26 mouse cellular contexts compared by ENCODE assay signal in genomic region chr9:102876054-102876690, GRCm38 (mm10).
"Had no signal": no experiment of that assay in that cellular context is flagged by ENCODE, and none has a peak within 500 bp of the region (broad histone marks: within the 10 kb centered on the region; RNA-seq: fewer than 3 reads in every experiment).

No protein-coding gene starts in this region.

- H3K4me2 ChIP-seq: heart, embryonic 11.5 days; hindbrain, embryonic 12.5 days; hindbrain, embryonic 14.5 days; kidney, embryonic 15.5 days; limb, embryonic 13.5 days; limb, embryonic 15.5 days; liver, embryonic 11.5 days; liver, embryonic 13.5 days had no signal

- H3K4me1 ChIP-seq: hindbrain, embryonic 10.5 days; hindbrain, embryonic 12.5 days; kidney, embryonic 15.5 days; limb, embryonic 13.5 days; limb, embryonic 15.5 days; liver, embryonic 13.5 days had no signal

- H3K27me3 ChIP-seq: hindbrain, embryonic 12.5 days; kidney, embryonic 15.5 days; limb, embryonic 13.5 days; limb, embryonic 15.5 days; liver, embryonic 13.5 days had no signal

- H3K4me3 ChIP-seq: gastrocnemius, adult 2 months; heart, adult 2 months; hindbrain, embryonic 10.5 days; hindbrain, embryonic 12.5 days; kidney, embryonic 15.5 days; limb, embryonic 13.5 days; limb, embryonic 15.5 days; liver, embryonic 13.5 days had no signal

- ATAC-seq: hindbrain, embryonic 16.5 days; inflammation-experienced regulatory T-cells, adult 6 months had no signal

- H3K9ac ChIP-seq: hindbrain, embryonic 12.5 days; hindbrain, embryonic 14.5 days; kidney, embryonic 15.5 days; limb, embryonic 13.5 days; limb, embryonic 15.5 days; liver, embryonic 13.5 days had no signal

- H3K9me3 ChIP-seq: hindbrain, embryonic 10.5 days; hindbrain, embryonic 12.5 days; kidney, embryonic 15.5 days; limb, embryonic 13.5 days; limb, embryonic 15.5 days; liver, embryonic 13.5 days had no signal

- H3K27ac ChIP-seq: gastrocnemius, adult 2 months; heart, adult 2 months; hindbrain, embryonic 10.5 days; hindbrain, embryonic 12.5 days; hindbrain, embryonic 14.5 days; kidney, embryonic 15.5 days; kidney, postnatal 0 days; limb, embryonic 13.5 days; limb, embryonic 15.5 days; liver, embryonic 13.5 days had no signal

- DNase-seq: gastrocnemius, adult 2 months; gastrocnemius, postnatal 10 days; gastrocnemius, postnatal 25 days; heart, adult 2 months; heart, postnatal 10 days; heart, postnatal 4 days; kidney, adult 11 months; kidney, adult 2 months; kidney, adult 9 months; kidney, postnatal 14 days; kidney, postnatal 36 days; layer of hippocampus, adult 9-11 months; layer of hippocampus, postnatal 36 days; left cerebral cortex, postnatal 4 days; liver, embryonic 13.5 days had no signal
